Mouse (Mus musculus) A20 (cell line): Measurements from ENCODE around the gene Tmem262.
A peak's percentile ranks its signal among the peaks of the same experiment; 100 is the strongest.

ENCODE experiments used
- DNase-seq: peaks from one replicate; pipeline ENCODE4 v3.0.0-alpha.2; 2011; ENCODE audit warnings: low read depth, low spot score

The Tmem262 gene

GRCm38 (mm10) chr19:6079983-6080480 is at the start of gene Tmem262:
TSS of gene Tmem262 (plus strand) at chr19:6080033.
- no peak for DNase-seq

GRCm38 (mm10) chr19:6030520-6031280 is 49.1 kb upstream of the Tmem262 start:
- DNase-seq = no peak

GRCm38 (mm10) chr19:6035966-6036585 is 43.8 kb upstream of the Tmem262 start:
- no peak for DNase-seq

DNA sequence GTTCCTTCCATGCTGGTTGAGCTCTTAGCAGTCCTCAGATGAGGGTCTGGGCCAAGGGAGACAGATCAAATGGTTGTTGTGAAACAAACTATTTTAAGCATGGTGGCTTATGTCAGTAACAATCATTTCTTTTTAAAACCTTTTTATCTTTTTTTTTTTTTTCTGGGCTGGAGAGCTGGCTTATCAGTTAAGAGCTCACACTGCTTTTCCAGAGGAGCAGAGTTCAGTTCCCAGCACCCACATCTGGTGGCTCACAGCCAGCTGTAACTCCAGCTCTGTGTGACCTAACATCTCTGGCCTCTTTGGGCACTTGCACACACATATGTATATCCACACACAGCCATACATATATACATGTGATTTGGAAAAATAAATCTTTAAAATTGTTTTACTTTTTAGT is 42.1 kb upstream of the Tmem262 start:
- DNase-seq = no peak

- no peak for DNase-seq
Observed at GRCm38 (mm10) chr19:6038326-6038725, 41.5 kb upstream of the Tmem262 start.

GRCm38 (mm10) chr19:6040002-6040401 is 39.8 kb upstream of the Tmem262 start:
- DNase-seq = peak; percentile 56

- DNase-seq = no peak
Observed at GRCm38 (mm10) chr19:6042293-6042692, 37.5 kb upstream of the Tmem262 start.

- peak; percentile 71 for DNase-seq
Observed at GRCm38 (mm10) chr19:6044102-6044501, 35.7 kb upstream of the Tmem262 start.

DNA sequence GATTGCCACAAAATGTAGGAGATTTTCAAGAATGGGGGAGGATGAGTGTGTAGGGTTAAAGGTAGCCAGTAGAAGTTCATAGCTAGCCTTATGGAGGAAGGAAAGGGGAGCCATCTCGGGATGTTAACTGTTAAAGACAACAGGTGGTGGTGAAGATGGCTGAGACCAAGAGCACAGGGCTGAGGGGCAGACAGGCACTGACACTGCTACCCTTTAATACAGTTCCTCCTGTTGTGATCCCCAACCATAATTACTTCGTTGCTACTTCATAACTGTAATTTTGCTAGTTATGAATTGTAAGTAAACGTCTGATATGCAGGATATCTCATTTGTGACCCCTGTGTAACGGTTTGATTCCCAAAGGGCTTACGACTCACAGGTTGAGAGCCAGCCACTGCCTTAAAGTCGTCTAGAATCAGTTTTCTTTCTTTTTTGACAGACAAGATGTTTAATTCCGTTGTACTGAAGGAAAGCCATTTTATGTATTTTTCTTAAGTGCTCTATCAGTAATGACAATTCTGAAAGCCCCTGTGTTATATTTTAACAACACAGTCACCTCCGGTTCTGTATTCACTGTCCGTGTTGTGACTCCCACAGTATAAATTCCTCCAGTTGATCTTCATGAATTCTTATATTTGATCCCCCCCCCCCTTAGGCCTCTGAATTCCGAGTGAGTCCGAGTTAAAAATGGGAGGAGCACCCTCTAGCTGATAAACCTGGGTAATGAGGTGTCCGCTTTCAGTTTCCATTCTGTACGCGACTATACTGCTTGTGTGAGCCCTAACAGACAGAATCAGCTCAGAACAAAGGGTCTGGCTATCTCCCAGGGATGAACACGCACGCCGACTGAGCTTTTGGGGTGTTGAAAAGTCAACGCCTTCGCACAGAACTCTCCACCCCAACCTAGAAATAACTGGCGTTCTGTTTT is 34.2 kb upstream of the Tmem262 start:
- DNase-seq = peak; percentile 84

DNA sequence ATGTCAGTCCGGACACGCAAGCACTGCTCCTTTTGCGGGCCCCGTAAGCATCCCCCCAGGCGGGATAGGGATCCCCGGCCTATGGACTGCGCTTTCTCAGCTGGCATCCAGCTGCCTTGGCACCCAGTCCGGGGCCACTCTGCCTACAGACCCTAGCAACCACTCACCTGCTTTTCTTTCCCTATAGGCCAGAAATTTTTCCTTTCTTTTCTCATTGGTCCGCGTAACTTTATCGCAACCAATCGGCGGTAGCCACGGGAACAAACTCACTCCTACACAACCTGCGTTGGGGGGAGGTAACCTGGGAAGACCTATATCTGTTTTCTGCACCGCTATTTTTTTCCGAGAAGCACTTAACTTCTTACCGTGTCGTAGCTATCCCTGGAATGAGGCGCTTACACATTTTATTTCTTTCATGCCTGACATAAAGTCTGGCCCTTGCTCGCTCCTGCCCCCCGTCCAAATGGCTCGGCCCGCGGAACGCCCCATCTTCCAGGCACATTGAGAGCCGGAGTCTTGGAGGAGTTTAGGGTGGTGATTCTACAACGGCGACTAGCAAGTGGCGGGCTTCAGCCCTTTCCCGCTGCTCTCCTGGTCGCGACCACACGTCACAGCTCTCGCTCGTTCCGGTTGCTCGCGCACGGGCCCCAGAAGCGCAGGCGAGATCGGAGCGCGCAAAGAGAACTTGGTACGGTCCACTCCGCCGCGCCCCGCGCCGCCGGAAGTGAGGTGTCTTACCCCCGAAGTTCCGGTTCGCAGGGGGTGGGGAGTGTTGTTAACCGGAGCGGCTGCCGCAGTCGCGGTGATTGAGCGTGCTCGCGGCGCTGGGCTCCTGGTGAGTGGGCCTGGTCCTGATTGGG is 33.3 kb upstream of the Tmem262 start, which contains the start of gene Syvn1:
Gene Syvn1 (plus strand): TSS at position 283 of the 860 bp plus-strand sequence.
- DNase-seq = peak; percentile 96

- no peak for DNase-seq
Observed at GRCm38 (mm10) chr19:6047154-6047898, 32.5 kb upstream of the Tmem262 start.

DNA sequence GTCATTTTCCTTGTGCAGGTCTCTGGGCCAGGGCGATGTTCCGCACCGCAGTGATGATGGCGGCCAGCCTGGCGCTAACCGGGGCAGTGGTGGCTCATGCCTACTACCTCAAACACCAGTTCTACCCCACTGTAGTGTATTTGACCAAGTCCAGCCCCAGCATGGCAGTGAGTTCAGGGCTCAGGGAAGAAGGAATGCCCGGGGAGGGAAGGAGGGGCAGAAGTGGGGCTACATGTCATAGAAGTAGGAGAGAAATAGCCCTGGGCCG is 32.0 kb upstream of the Tmem262 start:
- DNase-seq = peak; percentile 53

DNA sequence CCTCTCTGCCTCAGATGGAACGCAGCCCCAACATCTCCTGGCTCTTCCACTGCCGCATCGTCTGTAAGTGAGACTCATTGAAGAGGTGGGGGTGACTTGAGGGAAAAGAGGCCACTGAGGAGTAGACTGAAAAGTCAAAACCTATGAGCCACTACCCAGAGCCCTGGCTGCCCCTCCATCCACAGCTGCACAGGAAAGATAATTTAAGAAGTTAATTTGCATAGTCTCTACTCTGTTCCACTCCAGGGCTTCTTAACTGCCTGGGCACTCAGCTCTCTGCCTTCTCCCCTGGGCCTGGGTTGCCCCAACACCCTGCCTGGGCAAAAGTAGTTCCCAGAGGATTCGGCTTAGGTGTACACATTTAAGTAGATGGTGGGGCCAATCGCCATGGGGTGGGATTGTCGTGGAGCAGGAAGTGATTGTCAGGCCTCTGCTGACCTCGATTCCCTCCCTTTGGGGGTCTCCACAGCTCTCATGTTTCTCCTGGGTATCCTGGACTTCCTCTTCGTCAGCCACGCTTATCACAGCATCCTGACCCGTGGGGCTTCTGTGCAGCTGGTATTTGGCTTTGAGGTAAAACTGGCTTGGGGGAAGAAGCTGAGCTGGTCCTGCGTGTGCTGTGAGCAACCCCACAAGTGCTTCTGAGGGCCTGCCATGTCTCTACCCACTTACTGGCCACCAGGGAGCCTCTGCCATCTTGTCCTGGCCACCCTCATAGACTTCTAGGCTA is 31.0 kb upstream of the Tmem262 start:
- DNase-seq = peak; percentile 91

DNA sequence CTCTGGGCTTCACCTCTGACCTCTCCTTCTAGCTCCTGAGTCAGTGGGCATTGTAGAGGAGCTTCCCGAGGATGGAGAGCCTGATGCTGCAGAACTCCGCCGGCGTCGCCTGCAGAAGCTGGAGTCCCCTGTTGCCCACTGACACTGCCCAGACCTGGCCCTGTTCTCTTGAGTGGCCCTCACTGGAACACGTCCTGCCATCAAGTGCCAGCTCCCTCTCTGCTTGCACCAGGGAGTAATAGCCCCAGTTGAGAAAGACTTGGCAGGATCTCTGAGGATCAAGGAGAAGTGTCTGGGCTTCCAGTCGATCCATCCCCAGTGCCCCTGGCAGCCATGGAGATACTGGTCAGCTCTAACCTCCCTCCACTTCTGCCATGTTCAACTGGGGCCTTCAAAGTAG is 27.3 kb upstream of the Tmem262 start:
- DNase-seq = no peak

DNA sequence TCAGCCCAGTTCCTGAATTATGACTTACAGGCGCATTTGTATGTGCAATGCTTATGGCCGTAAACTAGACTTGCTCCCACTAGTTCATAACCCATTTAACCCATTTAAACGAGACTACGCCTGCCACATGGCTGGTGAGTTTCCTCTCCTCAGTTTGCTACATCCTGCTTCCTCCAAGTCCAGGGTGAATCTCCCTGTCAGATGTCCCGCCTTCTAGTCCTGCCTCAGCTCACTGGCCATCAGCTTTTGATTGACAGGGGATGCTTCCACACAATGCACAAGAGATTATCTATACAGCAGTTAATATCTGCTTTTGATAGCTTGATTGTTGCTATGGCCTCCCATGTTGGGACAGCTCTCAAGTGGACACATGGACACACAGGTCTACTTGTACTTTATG is 25.5 kb upstream of the Tmem262 start:
- no peak for DNase-seq

- no peak for DNase-seq
Observed at GRCm38 (mm10) chr19:6056696-6057095, 23.1 kb upstream of the Tmem262 start.

GRCm38 (mm10) chr19:6057313-6058096 is 22.3 kb upstream of the Tmem262 start, which contains the start of the genes Mrpl49 and Fau:
TSS of gene Mrpl49 (minus strand) at chr19:6057785.
TSS of gene Fau (plus strand) at chr19:6057844.
- peak; percentile 99 for DNase-seq

DNA sequence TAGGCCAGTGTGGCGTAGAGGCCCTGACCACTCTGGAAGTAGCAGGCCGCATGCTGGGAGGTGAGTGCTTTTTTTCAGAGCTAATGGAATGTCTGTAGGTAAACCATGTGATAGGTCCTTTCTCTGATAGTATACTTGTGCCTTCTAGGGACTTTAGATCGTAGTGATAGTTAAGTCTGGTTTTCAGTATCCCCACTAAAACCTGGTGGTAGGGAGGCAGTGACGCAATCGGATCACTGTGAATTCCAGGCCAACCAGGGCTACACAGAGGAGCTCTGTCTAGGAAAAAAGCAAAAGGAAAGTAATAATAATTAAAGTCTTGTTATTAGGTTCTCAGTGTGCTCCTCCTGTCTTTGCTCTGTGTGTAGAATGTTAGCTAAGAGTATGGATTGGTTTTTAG is 21.3 kb upstream of the Tmem262 start:
- DNase-seq = no peak

DNA sequence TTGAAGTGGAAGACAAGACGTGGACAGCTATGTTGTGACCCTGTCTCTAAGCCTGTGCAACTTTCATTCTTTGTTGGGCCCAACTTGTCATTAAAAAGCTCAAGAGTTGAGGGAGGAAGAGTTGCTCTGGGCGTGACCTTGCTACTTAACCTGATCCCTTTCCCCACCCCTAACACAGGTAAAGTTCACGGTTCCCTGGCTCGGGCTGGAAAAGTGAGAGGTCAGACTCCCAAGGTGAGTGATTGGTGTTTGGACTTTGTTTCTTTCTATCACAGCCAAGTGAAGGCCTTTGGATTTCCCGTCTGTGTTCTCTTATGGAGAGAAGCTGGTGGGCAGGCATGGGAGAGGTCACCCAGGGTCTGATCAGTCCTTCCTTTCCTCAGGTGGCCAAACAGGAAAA is 20.9 kb upstream of the Tmem262 start:
- no peak for DNase-seq
